Mouse (Mus musculus) MN1 (cell line): ENCODE data around the gene Sox18.
A peak's percentile ranks its signal among the peaks of the same experiment; 100 is the strongest.

Source experiments
- DNase-seq: peaks from one replicate; pipeline ENCODE4 v3.0.0-alpha.2; 2016; ENCODE audit warnings: low spot score

Sox18 gene

GRCm38 (mm10) chr2:181680716-181681117 is 9.3 kb upstream of the Sox18 start:
- DNase-seq = peak; percentile 65

GRCm38 (mm10) chr2:181679951-181680715 is 8.7 kb upstream of the Sox18 start, which contains the start of gene Tcea2:
Gene Tcea2, plus strand, starts transcription at chr2:181680310.
- peak; percentile 88 for DNase-seq

DNA sequence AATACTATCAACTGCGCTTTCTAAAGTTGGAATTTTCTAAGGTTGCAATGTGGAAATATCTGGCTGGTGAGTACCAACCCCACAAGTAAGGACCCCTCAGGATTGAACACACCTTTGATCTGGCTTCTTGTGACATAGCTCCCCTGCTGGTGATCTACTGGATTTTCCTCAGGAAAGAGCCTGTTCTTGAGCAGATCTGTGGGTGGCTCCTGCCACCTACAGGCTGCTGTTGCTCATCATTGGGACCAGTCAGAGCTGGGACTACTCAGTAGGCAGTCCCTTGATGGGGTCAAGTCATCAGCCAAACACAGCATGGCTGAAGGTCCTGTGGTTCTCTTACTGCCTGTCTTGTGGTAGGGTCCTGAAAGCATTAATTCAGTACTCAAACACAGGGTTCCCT is 7.3 kb upstream of the Sox18 start:
- peak; percentile 94 for DNase-seq

GRCm38 (mm10) chr2:181677755-181678098 is 6.3 kb upstream of the Sox18 start:
- no peak for DNase-seq

DNA sequence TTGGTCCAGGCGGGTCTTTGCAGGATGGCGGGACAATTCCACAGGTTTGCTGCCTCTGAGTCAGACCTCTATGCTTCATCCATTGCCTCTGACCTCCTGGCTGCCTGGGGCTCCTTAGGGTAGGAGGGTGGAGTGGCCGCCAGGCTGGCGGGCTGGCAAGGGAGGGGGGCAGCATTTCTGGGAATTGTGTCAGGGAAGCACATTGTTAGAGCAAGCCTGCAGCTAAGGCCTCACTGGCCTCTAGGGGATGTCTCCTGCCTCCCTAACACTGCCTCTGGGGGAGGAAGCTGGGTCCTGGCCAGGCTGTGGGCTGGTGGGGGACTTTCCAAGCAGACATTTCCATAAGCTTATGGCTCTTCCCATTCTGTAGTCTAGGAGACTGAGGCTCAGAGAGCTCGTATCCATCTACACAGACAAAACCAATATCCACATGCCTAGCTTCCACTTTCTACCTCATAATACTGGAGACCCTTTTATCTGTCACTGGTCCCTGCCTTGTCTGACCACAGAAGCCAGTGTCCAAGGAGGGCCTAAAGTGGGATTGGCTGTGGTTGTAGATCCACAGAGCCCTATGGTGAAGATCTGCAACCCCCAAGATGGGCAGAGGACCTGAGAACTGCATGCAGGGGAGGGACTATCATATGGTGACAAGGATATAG is 5.8 kb upstream of the Sox18 start:
- DNase-seq = peak; percentile 48

GRCm38 (mm10) chr2:181676424-181676823 is 5.0 kb upstream of the Sox18 start:
- peak; percentile 62 for DNase-seq

- peak; percentile 91 for DNase-seq
Observed at GRCm38 (mm10) chr2:181675454-181675853, 4.0 kb upstream of the Sox18 start.

GRCm38 (mm10) chr2:181674934-181675333 is 3.5 kb upstream of the Sox18 start:
- no peak for DNase-seq

- DNase-seq = no peak
Observed at GRCm38 (mm10) chr2:181673501-181673900, 2.1 kb upstream of the Sox18 start.

GRCm38 (mm10) chr2:181671984-181672383 is 544 bp upstream of the Sox18 start:
- DNase-seq = no peak

GRCm38 (mm10) chr2:181670913-181671311 is 528 bp downstream of the Sox18 start:
- DNase-seq = no peak

- DNase-seq = no peak
Observed at GRCm38 (mm10) chr2:181670285-181670912, 1.0 kb downstream of the Sox18 start.

DNA sequence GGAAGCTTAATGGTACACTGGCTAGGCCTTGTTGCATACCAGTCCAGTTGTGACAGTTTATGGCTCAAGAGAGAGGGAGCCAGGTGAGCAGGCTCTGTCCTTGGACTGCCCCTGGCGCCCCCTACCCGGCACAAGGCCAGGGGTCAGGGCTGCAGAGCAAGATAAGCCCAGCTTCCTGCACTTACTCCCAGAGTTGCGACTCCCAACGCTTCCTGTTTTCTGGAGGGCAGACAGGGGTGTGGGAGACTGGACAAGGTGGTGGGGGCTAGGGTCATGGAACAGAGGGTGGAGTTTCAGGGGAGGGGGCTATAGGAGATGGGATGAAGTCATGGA is 8.2 kb downstream of the Sox18 start:
- no peak for DNase-seq

DNA sequence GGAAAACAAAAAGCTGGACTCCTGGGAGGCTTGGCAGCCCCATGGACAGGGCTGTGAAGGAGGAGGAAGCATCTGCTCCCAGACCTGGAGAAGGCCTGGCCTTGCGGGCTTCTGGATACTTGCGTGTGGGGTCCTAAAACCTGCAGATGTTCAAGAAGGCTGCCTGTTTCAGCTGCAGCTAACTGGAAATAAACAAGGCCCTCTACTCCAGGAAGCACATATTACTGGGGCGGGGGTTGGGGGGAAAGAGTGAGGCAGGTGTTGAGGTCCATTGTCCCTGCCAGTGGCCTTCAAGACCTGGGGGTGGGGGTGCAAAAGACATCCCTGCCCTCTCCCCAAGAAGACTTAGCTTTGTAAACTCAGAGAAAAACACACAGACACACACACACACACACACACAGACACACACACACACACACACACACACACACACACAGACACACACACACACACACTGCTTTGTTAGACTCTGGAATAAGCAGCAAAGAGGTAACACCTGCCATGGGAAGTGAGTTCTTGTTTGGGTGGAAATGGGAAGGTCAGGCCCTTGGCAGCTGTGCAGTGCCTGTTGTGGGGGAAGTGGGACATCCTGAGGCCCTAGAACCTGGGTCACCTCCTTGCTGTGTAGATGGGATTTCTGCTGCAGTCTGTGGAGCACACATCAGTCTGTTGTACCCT is 8.7 kb downstream of the Sox18 start:
- DNase-seq = no peak

DNA sequence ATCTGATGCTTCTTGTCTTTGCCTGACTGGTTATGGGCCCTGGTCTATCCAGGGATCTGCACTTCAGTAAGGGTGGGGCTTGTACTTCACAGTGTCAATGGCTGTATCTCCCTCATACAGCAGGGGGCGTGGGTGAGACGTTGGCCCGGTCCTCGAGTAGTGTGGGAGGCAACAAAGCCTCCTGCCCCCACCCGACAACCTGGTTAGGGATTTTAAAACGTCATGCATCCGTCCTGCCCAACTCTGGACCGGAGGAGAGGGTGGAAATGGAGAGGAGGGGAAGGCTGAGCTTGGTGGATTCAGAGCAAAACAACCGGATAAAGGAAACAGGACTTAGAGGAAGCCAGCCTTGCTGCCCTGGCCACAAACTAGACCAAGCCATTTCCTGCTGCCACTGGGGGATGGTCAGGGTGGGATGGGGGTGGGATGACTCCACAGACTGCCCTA is 11.8 kb downstream of the Sox18 start:
- DNase-seq = peak; percentile 63

- peak; percentile 37 for DNase-seq
Observed at GRCm38 (mm10) chr2:181658930-181659555, 12.4 kb downstream of the Sox18 start.

GRCm38 (mm10) chr2:181658528-181658927 is 12.9 kb downstream of the Sox18 start:
- DNase-seq = no peak

GRCm38 (mm10) chr2:181657441-181657840 is 14.0 kb downstream of the Sox18 start:
- DNase-seq = no peak

DNA sequence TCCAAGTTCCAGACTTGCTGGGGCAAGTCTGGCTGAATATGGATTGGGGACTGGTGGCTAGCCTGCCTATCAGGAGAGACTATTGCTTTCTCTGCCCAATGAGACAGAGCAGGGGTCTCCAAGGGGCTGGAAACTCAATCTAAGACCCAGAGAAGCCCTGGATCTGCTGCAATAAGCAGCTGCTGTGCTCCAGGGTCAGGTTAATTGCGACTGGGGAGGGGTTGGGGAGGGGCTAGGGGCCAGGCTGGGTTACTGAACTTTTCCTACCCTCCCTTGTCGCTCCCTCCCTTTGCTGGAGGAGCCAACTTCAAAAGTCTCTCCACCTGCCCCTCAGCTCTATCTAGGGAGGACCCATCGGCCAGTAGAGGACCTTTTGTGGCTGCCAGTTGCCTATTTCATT is 14.7 kb downstream of the Sox18 start, which contains the start of gene Gm29797:
Gene Gm29797, plus strand, starts transcription at position 301 of the 400 bp plus-strand sequence.
- DNase-seq = no peak

GRCm38 (mm10) chr2:181653523-181653922 is 17.9 kb downstream of the Sox18 start:
- no peak for DNase-seq

DNA sequence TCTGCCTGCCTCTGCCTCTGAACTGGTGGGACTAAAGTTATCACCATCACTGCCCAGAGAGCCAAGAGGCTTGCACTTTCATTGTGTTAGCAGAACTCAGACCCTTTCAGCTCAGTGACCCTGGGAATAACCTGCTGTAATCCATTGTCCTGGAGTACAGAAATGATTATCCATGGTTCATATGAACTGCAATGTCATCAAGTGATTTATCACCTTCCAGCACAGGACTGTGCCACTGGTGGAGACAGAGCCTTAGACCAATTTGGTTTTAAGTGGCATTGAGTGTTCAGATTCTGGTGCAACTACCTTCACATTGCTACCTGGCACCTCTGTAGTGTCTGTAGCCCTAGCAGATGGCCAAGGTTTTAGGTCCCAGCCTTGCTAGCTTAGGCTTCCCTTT is 18.4 kb downstream of the Sox18 start:
- DNase-seq = no peak

GRCm38 (mm10) chr2:181648926-181649325 is 22.5 kb downstream of the Sox18 start:
- peak; percentile 51 for DNase-seq
